Mouse (Mus musculus) urinary bladder, postnatal 4 days (tissue): Measurements from ENCODE around the gene Tmem253.
"Not testable (repeated sequence)": the region's sequence is repeated elsewhere in the genome, so short reads cannot be mapped to it uniquely, and the experiment has no call there.

Experiments used
- DNase-seq, 2 experiments: peaks; one replicate each; pipeline ENCODE4 v3.0.0; 2021 to 2022; ENCODE audit warnings: low spot score in 2 of 2

Gene Tmem253

DNA sequence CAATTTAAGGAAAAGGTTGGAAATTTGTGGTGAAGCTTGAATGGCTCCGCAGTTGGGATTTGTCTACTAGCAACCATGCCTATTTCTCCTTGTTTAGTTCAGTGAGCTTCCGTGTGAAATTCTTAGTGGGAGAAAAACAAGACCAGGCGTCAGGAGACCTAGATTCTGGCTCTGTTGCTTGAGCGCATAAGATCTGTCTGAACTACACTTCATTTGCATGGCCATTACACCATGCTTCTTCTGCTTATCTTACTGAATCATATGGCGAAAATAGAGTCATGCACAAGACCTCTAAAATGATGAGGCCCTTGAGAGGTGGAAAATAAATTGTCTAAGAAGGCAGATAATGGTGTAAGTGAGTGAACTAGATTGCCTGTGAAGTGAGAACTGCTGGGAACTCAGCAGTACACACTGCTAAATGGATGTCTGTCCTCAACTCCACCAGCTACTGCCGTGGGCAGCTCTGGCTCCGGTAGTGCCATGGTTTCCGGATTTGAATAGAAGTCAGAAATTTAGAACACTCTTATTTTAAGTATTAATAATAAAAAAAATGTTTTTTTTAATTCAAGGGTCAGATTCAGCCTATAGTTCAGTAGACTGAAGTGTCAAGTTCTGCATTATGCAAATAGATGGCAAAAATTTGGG lies 6.2 kb downstream of the Tmem253 start:
- no peak for DNase-seq

DNA sequence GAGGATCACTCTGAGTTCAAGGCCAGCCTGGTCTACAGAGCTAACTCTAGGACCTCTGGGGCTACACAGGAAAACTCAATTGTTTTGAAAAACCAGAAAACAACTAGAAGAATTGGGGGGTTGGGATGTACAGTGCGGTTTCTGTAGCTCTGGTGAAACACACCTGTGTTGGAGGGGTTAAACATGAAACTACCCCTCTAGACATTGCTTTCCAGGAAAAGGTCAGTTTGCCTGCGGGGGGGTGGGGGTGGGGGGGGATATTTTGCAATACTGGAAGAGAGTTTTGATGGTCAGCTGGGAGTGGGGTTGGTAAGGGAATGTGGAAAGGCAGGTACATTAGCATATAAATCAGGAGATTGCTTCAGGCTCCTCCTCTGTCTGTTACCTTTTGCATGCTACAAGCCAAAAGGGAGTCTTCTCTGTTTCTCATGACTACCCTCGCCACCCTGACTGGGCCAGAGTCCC lies 6.8 kb downstream of the Tmem253 start:
- DNase-seq: no peak

DNA sequence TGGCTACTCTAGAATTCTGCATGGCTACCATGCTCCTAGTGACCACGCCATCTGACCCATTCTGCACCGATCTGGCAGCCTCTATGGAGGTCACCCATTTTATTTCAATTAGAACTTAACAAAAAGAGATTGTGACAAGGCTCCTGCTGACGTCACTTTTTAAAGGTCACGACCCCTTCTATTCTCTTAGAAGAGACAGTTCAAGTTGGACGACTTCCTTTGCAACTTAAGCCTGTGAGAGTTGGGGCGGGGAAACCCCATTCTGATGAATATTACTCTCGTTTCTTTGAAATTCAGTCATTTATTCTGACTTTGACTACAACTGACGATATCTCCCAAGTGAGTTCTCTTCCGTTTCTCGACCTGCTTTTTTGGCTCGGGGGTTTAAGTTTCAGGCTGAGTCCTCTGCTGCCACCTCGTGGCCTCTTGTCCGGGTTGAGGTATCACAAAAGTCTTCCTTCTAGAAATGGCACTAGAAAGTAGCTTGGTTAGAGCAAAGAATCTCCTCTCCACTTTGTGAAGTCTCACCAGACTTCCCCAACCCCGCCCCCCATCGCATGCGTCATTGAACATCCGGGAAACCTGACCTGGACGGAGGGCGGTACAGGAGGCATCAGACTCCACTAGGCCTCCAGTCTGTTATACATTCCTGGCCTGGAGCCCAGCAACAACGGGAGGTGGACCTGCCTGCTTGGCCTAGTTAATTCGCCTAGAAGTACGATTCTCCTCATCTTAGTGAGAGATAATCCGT lies 7.4 kb downstream of the Tmem253 start:
- DNase-seq: peak; percentile 87 to 91

DNA sequence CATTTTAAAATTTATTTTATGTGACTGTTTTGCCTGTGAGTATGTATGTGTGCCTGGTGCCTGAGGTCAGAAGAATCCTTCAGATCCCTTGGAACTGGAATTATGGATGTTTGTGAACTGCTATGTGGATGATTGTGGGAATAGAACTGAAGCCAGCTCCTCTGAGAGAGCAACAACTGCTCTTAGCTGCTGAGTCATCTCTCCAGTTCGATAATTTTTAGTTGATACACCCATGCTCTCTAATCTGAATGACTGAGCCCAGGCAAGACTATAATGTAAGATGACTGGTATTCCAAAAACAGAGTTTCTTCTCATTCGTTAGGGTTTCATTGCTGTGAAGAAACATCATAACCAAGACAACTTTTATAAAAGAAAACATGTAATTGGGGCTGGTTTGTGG lies 8.7 kb downstream of the Tmem253 start:
- DNase-seq: no peak

DNA sequence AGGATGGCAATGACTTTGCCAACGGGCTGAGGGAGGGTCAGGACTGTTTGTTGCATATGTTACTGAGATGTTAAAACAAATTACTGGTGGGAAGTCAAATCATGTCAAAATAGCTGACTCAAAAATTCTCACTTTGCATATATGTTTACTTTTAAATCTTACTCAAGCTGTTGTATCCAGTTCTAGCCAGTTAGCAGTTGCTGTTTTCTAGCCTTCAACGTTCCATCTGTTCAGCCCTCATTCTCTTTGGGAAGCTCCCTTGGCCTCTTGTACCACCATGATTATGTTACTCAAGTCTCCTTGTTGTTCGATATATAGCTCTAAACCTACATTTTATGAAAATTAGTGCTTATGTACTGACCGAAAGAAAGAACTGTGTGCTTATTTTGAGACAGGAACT lies 10.9 kb downstream of the Tmem253 start:
- no peak for DNase-seq

DNA sequence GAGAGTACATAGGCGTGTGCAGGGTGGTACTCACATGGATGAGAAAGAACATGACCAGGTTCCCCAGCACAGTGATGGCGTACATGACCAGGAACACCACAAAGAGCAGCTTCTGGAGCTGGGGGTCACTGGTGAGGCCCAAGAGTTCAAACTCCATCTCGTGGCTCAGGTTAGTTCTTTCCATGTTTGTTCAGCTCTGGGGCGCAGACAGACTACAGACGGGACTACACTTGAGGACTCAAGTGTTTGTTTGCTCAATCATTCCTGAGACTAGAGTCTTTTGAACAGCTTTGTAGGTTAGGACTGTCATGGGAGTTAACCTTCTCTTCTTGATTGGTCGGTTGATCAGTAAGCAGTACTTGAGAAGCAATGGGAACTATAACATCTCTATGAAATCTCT lies 20.5 kb downstream of the Tmem253 start:
- DNase-seq: no peak

DNA sequence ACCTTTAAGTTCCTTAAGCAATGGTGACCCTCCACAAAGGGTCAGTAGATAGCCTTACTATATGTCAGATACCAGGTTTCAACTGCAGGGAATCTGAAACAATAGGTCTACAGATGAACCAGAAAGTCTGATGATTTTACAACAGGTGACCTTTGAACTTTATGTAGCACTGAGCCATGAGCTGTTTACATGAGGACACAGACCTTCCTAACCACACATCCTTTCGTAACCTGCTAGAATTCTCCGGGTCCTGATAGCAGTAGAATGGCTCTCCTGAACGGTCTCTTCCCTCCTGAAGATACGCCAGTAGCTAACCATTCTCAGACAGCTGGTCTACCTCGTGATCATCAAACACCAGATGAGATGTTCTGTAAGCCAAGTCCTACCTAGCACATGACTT lies 23.9 kb downstream of the Tmem253 start:
- DNase-seq: no peak

DNA sequence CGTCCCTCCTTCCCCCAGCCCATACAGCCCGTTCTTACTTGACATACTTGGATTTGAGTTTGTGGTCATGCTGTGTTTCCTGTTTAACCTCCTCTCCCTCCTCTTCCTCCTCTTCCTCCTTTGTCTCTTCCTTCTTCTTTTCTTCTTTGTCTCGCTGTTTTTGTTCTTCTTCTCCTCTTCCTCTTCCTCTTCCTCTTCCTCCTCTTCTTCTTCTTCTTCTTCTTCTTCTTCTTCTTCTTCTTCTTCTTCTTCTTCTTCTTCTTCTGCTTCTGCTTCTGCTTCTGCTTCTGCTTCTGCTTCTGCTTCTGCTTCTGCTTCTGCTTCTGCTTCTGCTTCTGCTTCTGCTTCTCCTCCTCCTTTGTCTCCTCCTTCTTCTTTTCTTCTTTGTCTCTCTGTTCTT lies 26.9 kb downstream of the Tmem253 start, which contains the start of gene Olfr221:
TSS of gene Olfr221 (minus strand) at position 101 of the 400 bp plus-strand sequence.
- not testable (repeated sequence) for DNase-seq

DNA sequence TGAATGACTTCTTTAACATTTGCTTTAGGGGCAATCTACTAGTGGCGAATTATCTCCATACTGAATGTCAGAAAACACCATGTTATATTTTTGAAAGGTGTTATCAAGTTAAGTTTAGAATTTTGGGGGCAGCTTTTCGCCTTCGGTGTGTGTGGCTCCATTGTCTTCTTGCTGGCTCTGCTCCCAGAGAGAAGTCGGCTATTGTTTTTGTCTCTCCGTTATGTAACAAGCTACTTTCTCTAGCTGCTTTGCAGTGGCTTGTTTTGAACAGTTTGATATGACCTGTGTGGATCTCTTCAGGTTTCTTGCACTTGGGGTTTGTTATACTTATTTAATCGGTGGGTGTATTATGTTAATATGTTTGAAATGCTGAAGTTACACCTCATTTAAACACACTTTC lies 28.0 kb downstream of the Tmem253 start:
- DNase-seq: no peak

DNA sequence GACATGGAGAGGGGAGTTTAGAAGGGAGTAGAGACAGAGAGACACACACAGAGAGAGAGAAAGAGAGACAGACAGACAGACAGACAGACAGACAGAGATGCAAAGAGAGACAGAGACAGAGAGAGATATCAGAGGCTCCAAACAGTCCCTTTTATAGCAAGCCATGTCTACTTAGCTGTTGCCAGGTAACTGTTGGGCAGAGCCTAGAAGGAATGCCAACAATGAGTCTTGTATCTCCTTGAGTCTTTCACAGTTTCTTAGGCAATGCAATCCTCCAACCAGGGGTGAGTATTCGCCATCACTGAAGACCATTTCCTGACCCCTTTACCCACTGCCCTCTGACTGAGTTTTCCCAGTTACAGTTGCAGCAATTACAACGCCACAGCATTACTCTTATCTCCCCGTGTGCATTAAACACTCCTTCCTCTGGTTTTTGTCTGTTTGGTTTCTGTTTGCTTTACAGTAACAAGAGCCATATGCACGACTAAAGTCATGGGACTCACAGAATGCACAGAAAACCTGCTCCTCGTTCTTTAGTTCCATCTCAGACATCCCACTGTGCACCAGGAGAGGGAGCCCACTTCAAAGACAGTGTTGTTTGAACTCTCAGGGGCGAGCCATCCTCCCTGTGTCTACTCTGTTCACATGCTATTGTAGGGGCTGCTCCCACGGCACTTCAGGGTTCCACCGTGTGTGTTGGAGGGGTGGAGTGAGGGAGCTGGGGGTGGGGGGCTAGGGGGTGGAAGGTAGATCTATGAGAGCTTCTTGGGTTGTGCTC lies 29.6 kb downstream of the Tmem253 start:
- no peak for DNase-seq

DNA sequence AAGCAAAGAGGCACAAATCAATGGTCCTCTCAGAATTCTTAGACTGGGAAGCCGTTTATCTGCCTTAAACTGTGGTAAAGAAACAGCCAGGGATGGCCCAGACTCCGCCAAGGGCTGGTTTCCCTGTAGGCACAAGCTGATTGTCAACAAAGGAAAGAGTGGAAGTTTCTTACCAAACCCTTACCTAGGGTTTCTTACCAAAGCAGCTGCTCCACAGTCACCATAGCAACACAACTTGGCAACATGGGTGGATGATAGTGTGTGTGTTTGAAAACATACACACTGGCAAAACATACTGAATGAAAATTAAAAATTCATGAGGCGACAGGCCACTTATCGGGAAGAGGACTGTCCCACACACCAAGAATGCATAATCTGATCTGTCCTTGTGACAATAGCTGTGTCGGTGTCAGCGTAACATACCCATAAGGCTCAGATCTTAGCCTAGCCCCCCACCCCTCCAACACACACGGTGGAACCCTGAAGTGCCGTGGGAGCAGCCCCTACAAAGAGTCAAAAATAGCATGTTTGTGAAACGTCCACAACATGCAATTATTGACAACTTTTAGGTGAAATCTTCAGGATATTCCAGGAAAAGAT lies 30.6 kb downstream of the Tmem253 start:
- no peak for DNase-seq

DNA sequence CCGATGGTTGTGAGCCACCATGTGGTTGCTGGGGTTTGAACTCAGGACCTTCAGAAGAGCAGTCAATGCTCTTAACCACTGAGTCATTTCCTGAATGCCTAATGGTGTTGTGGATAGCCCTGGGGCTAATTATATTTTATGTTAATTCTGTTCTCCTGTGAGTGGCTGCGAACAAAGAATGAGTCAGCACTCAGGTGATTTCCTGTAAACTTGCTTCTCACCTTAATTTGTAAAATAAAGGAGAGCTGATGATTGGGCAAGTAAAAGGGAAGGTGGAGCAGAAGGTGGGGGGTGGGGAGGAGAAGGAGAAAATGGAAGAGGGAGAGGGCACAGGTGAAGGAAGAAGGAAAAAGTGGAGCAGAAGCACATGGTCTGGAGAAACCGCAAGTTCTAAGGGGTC lies 37.3 kb downstream of the Tmem253 start:
- DNase-seq: not testable (repeated sequence)

DNA sequence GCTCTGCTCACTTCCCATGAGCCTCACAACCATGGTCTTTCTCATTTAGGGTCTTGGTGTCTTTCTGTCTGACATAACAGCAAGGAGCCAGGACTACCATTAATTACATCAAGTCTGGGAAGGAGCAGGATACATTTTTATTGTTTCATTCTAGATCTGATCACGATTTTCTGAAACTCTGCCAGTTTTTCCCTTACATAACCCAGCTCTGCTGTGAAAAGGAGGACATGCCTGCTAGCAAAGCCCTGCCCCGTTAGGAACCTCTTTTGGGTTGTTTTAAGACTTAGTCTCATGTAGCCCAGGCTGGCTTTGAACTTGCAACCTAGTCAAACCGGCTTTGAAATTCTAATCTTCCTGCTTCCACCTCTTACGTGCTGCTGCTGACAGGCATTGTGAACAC lies 44.5 kb downstream of the Tmem253 start:
- no peak for DNase-seq

DNA sequence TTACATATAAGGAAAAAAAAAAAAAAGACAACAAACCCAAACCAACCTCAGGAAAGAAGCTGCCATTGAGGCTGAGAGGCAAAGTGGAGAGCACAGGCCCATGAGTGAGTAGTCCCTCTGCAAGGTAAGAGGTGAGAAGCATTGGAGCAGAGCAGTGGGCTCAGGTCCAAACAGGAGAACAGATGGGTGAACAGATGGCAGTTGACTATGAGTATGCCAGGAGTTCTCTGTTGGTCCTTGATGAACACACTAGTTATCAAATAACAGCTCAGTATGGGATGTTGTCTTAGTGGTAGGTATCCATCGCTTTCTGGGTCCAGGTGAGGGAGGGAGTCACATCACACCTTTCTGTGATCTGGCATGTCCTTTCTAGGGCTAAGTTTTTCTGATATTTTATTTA lies 45.3 kb downstream of the Tmem253 start:
- DNase-seq: no peak

DNA sequence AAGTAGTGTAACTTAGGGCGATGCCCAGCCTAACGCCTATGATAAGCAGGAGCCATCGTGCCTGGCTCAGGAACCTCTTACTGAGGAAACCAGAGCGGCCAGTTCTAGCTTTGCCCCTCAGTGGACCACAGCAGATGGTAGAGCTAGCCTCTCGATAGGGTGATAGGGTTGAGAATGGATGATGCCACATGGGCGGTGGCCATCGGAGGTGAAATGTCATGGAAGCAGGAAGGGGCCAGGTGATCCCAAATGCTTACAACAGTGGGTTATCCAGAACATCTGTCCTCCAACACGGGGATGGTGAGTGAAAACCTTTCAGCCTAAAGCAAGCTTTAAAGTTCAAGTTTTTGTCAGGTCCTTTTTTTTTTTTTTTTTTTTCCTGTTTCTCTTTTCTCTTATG lies 46.3 kb downstream of the Tmem253 start:
- DNase-seq: no peak

DNA sequence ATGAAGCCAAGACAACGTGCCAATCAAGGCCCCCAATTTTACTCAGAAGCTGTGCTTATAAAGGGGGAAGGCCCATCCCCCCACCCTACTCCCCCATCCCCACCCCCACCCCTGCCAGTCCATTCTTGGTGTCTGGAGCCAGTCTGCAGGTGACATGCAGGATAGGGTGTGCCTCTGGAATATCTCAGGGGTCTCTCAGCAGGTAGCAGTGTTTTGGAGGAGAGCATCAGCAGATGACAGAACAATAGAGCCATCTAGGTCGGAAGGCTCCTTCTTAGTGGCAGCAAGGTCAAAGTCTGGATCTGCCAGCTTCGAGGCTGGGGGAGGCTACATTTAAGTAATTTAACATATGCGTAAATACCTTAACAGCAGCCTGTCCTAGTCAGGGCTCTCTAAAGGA lies 50.7 kb downstream of the Tmem253 start:
- no peak for DNase-seq
